Mouse (Mus musculus) spleen, adult 12 weeks (tissue): ENCODE data around the gene Dnajc27.
A peak's percentile ranks its signal among the peaks of the same experiment; 100 is the strongest.

ENCODE experiments used
- DNase-seq: peaks from one replicate; pipeline ENCODE4 v3.0.0; 2022; ENCODE audit warnings: low spot score

Dnajc27 gene

GRCm38 (mm10) chr12:4083441-4083840 is 1.1 kb downstream of the Dnajc27 start:
- no peak for DNase-seq

GRCm38 (mm10) chr12:4107383-4107782 is 25.0 kb downstream of the Dnajc27 start:
- DNase-seq: peak; percentile 8

GRCm38 (mm10) chr12:4116132-4116531 is 33.7 kb downstream of the Dnajc27 start:
- no peak for DNase-seq

- DNase-seq: no peak
Observed at GRCm38 (mm10) chr12:4117136-4117535, 34.8 kb downstream of the Dnajc27 start.

- DNase-seq: no peak
Observed at GRCm38 (mm10) chr12:4117579-4117978, 35.2 kb downstream of the Dnajc27 start.

- no peak for DNase-seq
Observed at GRCm38 (mm10) chr12:4127346-4127745, 45.0 kb downstream of the Dnajc27 start.

GRCm38 (mm10) chr12:4132941-4133846 is 50.8 kb downstream of the Dnajc27 start, which contains the start of gene Adcy3:
TSS of gene Adcy3 (plus strand) at chr12:4133103.
- peak; percentile 46 for DNase-seq

- no peak for DNase-seq
Observed at GRCm38 (mm10) chr12:4133847-4134212, 51.4 kb downstream of the Dnajc27 start.

GRCm38 (mm10) chr12:4143179-4143578 is 60.8 kb downstream of the Dnajc27 start:
- DNase-seq: no peak

- DNase-seq: no peak
Observed at GRCm38 (mm10) chr12:4150936-4151335, 68.6 kb downstream of the Dnajc27 start.

GRCm38 (mm10) chr12:4151969-4152368 is 69.6 kb downstream of the Dnajc27 start:
- DNase-seq: no peak

GRCm38 (mm10) chr12:4157466-4157865 is 75.1 kb downstream of the Dnajc27 start:
- no peak for DNase-seq

- no peak for DNase-seq
Observed at GRCm38 (mm10) chr12:4158179-4158578, 75.8 kb downstream of the Dnajc27 start.

GRCm38 (mm10) chr12:4158868-4159632 is 76.7 kb downstream of the Dnajc27 start:
- DNase-seq: no peak
